Mouse (Mus musculus) embryonic fibroblast, embryonic 13.5 days (primary cell): ENCODE results near the gene Cd80. TPM values are rescaled to one million over a fixed set of nuclear protein-coding genes. Genes with fewer than 3 reads are reported as not detected.

ENCODE experiments used
- H3K27ac ChIP-seq: 2 replicates; pipeline ENCODE4 v1.5.1; 2012; ENCODE audit warnings: low read length, control low read depth, inconsistent platforms; ENCODE audit not compliant: insufficient read depth
- H3K4me1 ChIP-seq: 2 replicates; pipeline ENCODE4 v1.6.1; 2011; ENCODE audit warnings: low read length; ENCODE audit not compliant: control insufficient read depth, insufficient read depth
- H3K4me3 ChIP-seq: 2 replicates; pipeline ENCODE4 v1.5.1; 2011; ENCODE audit warnings: mild to moderate bottlenecking, control low read depth, low read length; ENCODE audit not compliant: insufficient read depth
- CTCF ChIP-seq: IDR thresholded peaks from 2 replicates; pipeline ENCODE4 v1.5.1; 2011; ENCODE audit warnings: mild to moderate bottlenecking, control low read depth, low read length, moderate library complexity, borderline replicate concordance; ENCODE audit not compliant: insufficient read depth
- POLR2A ChIP-seq: IDR thresholded peaks from 2 replicates; pipeline ENCODE4 v1.6.1; 2011; ENCODE audit warnings: low read depth, mild to moderate bottlenecking, control low read depth, low read length, moderate library complexity
- polyA plus RNA-seq: library from polyadenylated mRNA; stranded (reverse); fragments of >200 nt; gene quantifications from 2 replicates; pipeline ENCODE4 v1.2.4, GENCODE M21; 2011; ENCODE audit warnings: low read depth; ENCODE audit not compliant: missing spikeins, insufficient read length

Cd80 gene
- polyA plus RNA-seq, 1 experiment, result 22.9 TPM

GRCm38 (mm10) chr16:38458600-38459280, 3.4 kb downstream of the Cd80 start:
- peak overlapping the region; percentile 41 for H3K4me3 ChIP-seq
- peak overlapping the region; percentile 96 for H3K27ac ChIP-seq
- TF ChIP-seq CTCF (no peak), POLR2A (no peak; the same call in 1 of the 2 replicates)
- H3K4me1 ChIP-seq, result no peaks in the 10 kb centered on the region; the same call in 1 of the 2 replicates

- H3K4me3 ChIP-seq, result peak overlapping the region; percentile 41
- no peak overlapping the region for H3K27ac ChIP-seq
- H3K4me1 ChIP-seq, result no peaks in the 10 kb centered on the region; the same call in 1 of the 2 replicates
- TF ChIP-seq CTCF (no peak), POLR2A (no peak)
Observed at GRCm38 (mm10) chr16:38459990-38460389, 4.6 kb downstream of the Cd80 start.

GRCm38 (mm10) chr16:38461749-38462148, 6.4 kb downstream of the Cd80 start:
- Histone ChIP-seq H3K27ac (no peak overlapping the region), H3K4me3 (no peak overlapping the region), H3K4me1 (no peaks in the 10 kb centered on the region; the same call in 1 of the 2 replicates)
- TF ChIP-seq CTCF, result no peak
- no peak for TF ChIP-seq POLR2A

- no peak overlapping the region for H3K27ac ChIP-seq
- H3K4me3 ChIP-seq, result no peak overlapping the region
- no peak for TF ChIP-seq POLR2A
- no peak for TF ChIP-seq CTCF
- no peaks in the 10 kb centered on the region; the same call in 1 of the 2 replicates for H3K4me1 ChIP-seq
Observed at GRCm38 (mm10) chr16:38462161-38462560, 6.8 kb downstream of the Cd80 start.

GRCm38 (mm10) chr16:38463305-38463704, 7.9 kb downstream of the Cd80 start:
- Histone ChIP-seq H3K4me3 (no peak overlapping the region), H3K4me1 (no peaks in the 10 kb centered on the region; the same call in 1 of the 2 replicates), H3K27ac (no peak overlapping the region)
- no peak for TF ChIP-seq POLR2A
- no peak for TF ChIP-seq CTCF

GRCm38 (mm10) chr16:38466089-38466488, 10.7 kb downstream of the Cd80 start:
- no peak for TF ChIP-seq POLR2A
- TF ChIP-seq CTCF, result no peak
- H3K4me3 ChIP-seq, result no peak overlapping the region
- H3K27ac ChIP-seq, result no peak overlapping the region
- no peaks in the 10 kb centered on the region for H3K4me1 ChIP-seq

DNA sequence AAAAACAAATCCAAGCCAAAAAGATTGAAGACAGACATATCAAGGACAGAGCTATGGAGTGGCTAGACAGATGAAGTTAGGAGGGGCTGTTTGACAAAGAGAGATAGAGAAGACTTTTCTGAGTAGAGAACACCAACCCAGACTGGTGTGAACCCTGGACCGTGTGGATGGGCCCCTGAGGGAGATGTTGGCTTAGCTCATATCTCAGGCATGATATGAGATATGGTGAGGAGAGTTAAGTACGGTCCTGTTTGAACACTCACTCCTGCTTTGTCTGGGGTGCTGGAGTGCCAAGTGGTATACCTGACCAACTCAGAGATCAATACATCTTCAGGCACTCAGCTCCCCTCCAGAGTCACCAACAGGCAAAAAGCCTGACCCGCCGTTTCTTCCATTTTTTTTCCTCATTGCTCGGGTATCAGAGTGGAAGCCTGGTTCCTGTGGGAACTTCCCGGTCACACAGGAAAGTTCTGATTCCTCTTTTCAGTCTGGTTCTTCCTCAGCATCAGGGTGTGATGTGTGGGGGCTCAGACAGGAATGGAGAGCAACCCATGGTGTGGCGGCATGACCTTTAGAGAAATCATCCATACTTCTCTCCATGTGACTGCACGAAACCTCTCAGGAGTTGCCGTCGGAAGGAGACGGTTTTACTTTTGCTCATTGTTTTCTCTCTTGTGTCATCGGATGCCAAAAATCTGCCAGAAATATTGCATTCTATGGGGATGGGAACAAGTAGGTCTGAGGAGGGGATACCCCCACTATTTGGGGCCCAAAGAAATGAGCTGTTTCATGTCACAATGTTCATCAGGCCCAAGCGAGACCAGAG, 11.9 kb downstream of the Cd80 start:
- H3K4me1 ChIP-seq, result no peaks in the 10 kb centered on the region
- no peak overlapping the region for H3K4me3 ChIP-seq
- no peak for TF ChIP-seq CTCF
- H3K27ac ChIP-seq, result no peak overlapping the region

- TF ChIP-seq CTCF (no peak), POLR2A (no peak)
- no peak overlapping the region for H3K27ac ChIP-seq
- H3K4me1 ChIP-seq, result no peaks in the 10 kb centered on the region
- no peak overlapping the region for H3K4me3 ChIP-seq
Observed at GRCm38 (mm10) chr16:38467917-38468705, 12.8 kb downstream of the Cd80 start.

GRCm38 (mm10) chr16:38468706-38469018, 13.3 kb downstream of the Cd80 start:
- Histone ChIP-seq H3K27ac (no peak overlapping the region), H3K4me1 (no peaks in the 10 kb centered on the region), H3K4me3 (no peak overlapping the region)
- no peak for TF ChIP-seq POLR2A
- TF ChIP-seq CTCF, result no peak

DNA sequence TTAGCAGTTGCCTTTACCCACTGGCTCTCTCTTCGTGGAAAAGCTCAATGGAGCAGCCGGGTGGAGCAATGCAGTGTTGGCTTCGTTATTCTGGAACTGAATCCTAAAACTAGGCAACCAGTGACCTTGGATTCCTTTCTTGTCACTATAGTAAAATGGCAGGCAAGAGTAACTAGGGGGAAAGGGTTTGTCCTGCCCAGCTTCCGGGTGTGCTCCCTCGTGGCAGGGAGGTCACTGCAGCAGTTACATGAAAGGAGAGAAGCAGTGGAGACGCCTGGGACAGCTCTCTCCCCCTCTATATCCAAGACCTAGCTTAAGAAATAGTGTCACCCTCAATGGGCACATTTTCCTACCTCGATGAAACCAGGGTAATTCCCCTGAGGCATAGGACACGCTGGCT, 14.1 kb downstream of the Cd80 start:
- H3K4me1 ChIP-seq, result no peaks in the 10 kb centered on the region
- no peak for TF ChIP-seq POLR2A
- TF ChIP-seq CTCF, result no peak
- no peak overlapping the region for H3K27ac ChIP-seq
- H3K4me3 ChIP-seq, result no peak overlapping the region
